Mouse (Mus musculus) kidney, embryonic 14.5 days (tissue): ENCODE results near the gene Tmem208. TPM values are rescaled to one million over a fixed set of nuclear protein-coding genes. Genes with fewer than 3 reads are reported as not detected.
"Not testable (repeated sequence)": the region's sequence is repeated elsewhere in the genome, so short reads cannot be mapped to it uniquely, and the experiment has no call there.

ENCODE experiments used
- ATAC-seq: fragments of 200-750 bp; cut with Nextera tagmentation; 2 replicates; pipeline ENCODE4 v1.8.0; 2017; ENCODE audit warnings: moderate number of reproducible peaks, mild to moderate bottlenecking, moderate TSS enrichment, moderate library complexity; ENCODE audit not compliant: low FRiP score, low TSS enrichment
- H3K27ac ChIP-seq: fragments of 300-500 bp; sonication (generic); 2 replicates; pipeline ENCODE4 v1.5.1; 2014; ENCODE audit warnings: low read depth, mild to moderate bottlenecking, low read length, moderate library complexity, mixed read lengths
- H3K27me3 ChIP-seq: fragments of 300-500 bp; sonication (generic); 2 replicates; pipeline ENCODE4 v1.6.1; 2014; ENCODE audit warnings: mild to moderate bottlenecking, low read length; ENCODE audit not compliant: control insufficient read depth, insufficient read depth
- H3K36me3 ChIP-seq: fragments of 300-500 bp; sonication (generic); 2 replicates; pipeline ENCODE4 v1.6.1; 2014; ENCODE audit warnings: low read length, mixed read lengths; ENCODE audit not compliant: control insufficient read depth, insufficient read depth
- H3K4me1 ChIP-seq: fragments of 300-500 bp; sonication (generic); 2 replicates; pipeline ENCODE4 v1.6.1; 2014; ENCODE audit warnings: low read length, mixed read lengths; ENCODE audit not compliant: control insufficient read depth, insufficient read depth
- H3K4me2 ChIP-seq: fragments of 300-500 bp; sonication (generic); replicated peaks from 2 replicates; pipeline ENCODE4 v1.6.1; 2014; ENCODE audit warnings: low read depth, mild to moderate bottlenecking, low read length
- H3K4me3 ChIP-seq: fragments of 300-500 bp; sonication (generic); 2 replicates; pipeline ENCODE4 v1.5.1; 2014; ENCODE audit warnings: mild to moderate bottlenecking, low read length
- H3K9ac ChIP-seq: fragments of 300-500 bp; sonication (generic); 2 replicates; pipeline ENCODE4 v1.6.1; 2014; ENCODE audit warnings: low read depth, mild to moderate bottlenecking, low read length, moderate library complexity
- H3K9me3 ChIP-seq: fragments of 300-500 bp; sonication (generic); 2 replicates; pipeline ENCODE4 v1.6.1; 2016; ENCODE audit warnings: low read length; ENCODE audit not compliant: control insufficient read depth
- WGBS: fragments of 180-500 bp; shearing (Covaris S2); extraction: QIAGEN DNeasy Blood & Tissue Kit; methylation state at CpG from one replicate; pipeline ENCODE4 v1.1.7; 2014; 5-methylcytosine and 5-hydroxymethylcytosine counted together
- polyA plus RNA-seq: library from polyadenylated mRNA; unstranded; fragments of >200 nt; fragmentation: Nextera tagmentation; extraction: Ambion mirVana; gene quantifications from 2 replicates; pipeline ENCODE4 v1.2.1, GENCODE M21; 2014

Tmem208 gene
- polyA plus RNA-seq, 1 experiment from 2014 or later: 120 TPM

DNA sequence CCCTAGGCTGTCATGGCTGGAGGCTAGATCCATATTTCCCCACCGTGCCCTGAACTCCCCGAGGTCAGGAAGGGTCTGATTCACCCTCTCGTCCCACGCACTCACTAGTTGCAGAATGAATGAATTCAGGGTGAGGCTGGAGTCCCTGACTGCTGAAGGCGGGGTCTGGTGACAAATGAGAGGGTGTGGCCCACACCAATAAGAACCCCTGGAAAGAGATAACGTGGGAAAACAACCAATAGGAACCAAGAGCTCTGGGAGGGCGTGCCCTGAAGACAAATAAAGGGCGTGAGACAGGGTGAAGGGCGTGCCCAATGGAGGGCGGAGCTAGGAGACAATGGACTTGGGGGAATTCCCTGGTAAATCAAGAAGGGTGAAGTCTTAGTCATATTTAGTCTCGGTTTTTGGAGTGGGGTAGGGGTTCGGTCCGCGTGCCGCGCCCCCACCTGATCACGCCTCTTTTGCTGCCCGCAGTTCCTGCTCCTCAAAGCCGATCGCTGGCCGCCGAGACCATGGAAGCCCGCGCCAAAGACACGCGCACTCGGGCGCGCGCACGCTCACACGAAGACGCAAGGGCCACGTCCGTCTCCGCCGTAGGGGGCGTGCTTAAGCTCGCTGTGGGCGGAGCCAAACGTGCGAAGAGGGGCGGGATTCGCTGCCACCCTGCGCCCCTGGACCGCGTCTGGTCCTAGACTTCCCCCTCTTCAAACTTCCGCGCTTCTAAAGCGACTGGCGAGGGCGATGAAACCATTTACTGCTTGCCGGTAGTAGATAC is 37.0 kb upstream of the Tmem208 start:
- H3K27ac ChIP-seq: peak overlapping the region; percentile 76
- under 1% methylated on average over 53 of the region's 53 CpGs for WGBS

DNA sequence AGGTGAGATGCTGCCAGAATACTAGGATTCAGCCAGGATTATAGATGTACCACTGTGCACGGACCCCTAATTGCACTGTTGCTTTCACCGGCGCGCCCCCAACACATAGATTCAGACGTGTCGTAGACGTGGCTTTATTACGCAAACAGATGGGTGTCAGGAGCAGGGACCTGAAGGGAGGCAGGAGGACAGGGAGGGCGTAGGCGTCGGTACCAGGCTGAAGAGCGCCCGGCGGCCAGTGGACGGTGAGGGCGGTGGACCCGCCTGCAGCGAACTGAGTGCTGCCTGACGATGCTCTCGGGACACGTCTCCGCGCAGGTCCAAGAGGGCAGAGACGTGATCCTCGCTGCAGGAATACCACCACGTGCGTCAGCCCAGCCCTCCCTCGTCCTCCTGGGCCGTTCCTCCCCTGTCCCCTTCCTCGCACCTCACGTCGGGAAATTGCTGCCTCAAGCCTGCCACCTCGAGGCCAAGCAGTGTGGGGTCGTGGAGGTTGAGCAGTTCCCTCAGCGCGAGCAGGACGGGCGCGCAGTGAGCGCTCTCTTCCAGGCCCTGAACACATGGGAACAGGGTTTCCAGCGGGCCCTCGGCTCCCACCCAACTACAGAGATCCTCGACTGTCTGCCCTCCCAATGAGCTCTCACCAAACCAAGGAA is 36.2 kb upstream of the Tmem208 start, which contains the start of gene 4931428F04Rik:
4931428F04Rik (minus strand) TSS at position 60 of the 656 bp plus-strand sequence.
- H3K4me2 ChIP-seq: peak within 1 kb of the TSS; percentile 87
- peak; percentile 30 for ATAC-seq
- H3K9me3 ChIP-seq: no peaks in the 10 kb centered on the region
- peaks cover 22% of the 10 kb centered on the region for H3K4me1 ChIP-seq
- peaks cover 9% of the 10 kb centered on the region; the same call in 1 of the 2 replicates for H3K27me3 ChIP-seq
- WGBS: 3% methylated on average over 43 of the region's 43 CpGs
- no peaks in the 10 kb centered on the region; the same call in 1 of the 2 replicates for H3K36me3 ChIP-seq
- H3K27ac ChIP-seq: peak within 1 kb of the TSS; percentile 76
- peak within 1 kb of the TSS; percentile 56 for H3K4me3 ChIP-seq
- H3K9ac ChIP-seq: peak within 1 kb of the TSS; percentile 60

More for the DNA sequence above, 37.0 kb upstream of the Tmem208 start:
- Histone ChIP-seq H3K4me2 (peak overlapping the region; percentile 87), H3K9ac (peak overlapping the region; percentile 60), H3K9me3 (no peaks in the 10 kb centered on the region), H3K4me1 (peaks cover 22% of the 10 kb centered on the region), H3K4me3 (peak overlapping the region; percentile 56), H3K27me3 (peaks cover 9% of the 10 kb centered on the region; the same call in 1 of the 2 replicates), H3K36me3 (no peaks in the 10 kb centered on the region; the same call in 1 of the 2 replicates)
- peak; percentile 93 for ATAC-seq

DNA sequence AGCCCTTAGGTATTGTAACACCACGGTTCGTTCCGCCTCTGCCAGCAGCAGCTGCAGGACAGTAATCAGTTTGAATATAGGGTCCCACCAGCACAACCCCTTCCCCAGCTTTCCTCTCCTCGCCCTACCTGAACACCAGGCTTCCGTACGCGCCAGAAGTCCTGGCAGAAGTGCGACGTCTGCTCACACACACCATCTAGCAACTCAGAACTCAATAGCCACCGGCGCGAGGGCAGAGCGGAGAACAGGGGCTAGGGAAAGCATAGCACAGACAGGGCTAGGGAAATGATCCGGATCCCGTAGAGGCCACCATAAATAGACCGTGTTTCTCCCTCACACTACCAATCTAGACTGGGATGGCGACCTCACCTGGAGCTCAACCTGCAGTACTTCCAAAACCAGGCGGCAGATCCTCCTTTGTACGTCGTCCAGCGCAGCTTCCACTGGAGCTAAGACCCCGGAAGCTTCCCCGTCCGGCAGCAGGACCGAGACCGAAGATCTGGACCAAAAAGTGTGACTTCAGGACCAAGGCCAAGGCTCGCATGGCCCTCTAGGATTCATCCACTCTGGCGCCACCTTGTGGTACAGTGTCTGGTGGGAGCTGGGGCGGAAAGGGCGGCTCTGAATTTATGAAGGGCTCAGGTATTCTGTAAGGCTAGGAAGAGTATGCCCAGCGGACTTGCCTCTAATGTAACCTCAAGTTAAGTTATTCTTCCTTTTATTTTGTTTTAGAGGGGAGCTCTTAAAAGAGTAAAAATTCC is 35.4 kb upstream of the Tmem208 start:
- Histone ChIP-seq H3K4me2 (peak overlapping the region; percentile 87), H3K27ac (no peak overlapping the region), H3K4me3 (peak overlapping the region; percentile 6; the same call in 1 of the 2 replicates), H3K27me3 (peaks cover 9% of the 10 kb centered on the region; the same call in 1 of the 2 replicates), H3K9me3 (no peaks in the 10 kb centered on the region), H3K4me1 (peaks cover 22% of the 10 kb centered on the region), H3K36me3 (no peaks in the 10 kb centered on the region), H3K9ac (no peak overlapping the region)
- ATAC-seq: no peak
- WGBS: 9% methylated on average over 31 of the region's 31 CpGs

DNA sequence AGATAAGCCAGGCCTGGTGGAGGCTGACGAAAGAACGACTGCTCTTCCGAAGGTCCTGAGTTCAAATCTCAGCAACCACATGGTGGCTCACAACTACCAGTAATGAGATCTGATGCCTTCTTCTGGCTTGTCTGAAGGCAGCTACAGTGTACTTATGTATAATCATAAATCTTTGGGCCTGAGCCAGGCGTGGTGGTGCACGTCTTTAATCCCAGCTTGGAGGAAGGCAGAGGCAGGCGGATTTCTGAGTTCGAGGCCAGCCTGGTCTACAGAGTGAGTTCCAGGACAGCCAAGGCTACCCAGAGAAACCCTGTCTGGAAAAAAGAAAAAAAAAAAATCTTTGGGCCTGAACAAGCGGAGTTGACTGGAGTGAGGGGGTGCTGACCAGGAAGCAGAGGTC is 34.8 kb upstream of the Tmem208 start:
- H3K27ac ChIP-seq, H3K4me2 ChIP-seq, ATAC-seq, H3K9me3 ChIP-seq, H3K4me3 ChIP-seq, H3K9ac ChIP-seq, H3K36me3 ChIP-seq, H3K27me3 ChIP-seq: not testable (repeated sequence)
- 83% methylated on average over 8 of the region's 8 CpGs for WGBS
- peaks cover 22% of the 10 kb centered on the region for H3K4me1 ChIP-seq

DNA sequence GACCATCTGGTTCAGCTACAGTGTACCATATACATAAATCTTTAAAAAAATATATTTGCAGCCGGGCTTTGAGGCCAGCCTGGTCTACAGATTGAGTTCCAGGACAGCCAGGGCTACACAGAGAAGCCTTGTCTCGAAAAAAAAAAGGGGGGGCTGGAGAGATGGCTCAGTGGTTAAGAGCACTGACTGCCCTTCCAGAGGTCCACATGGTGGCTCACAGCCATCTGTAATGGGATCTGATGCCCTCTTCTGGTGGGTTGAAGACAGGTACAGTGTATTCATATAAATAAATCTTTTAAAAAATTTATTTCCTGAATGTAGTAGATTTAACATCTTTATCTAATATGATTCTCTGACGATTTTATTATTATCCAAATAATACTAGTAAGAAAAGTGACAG is 34.4 kb upstream of the Tmem208 start:
- not testable (repeated sequence) for H3K27ac ChIP-seq, H3K4me2 ChIP-seq, ATAC-seq

DNA sequence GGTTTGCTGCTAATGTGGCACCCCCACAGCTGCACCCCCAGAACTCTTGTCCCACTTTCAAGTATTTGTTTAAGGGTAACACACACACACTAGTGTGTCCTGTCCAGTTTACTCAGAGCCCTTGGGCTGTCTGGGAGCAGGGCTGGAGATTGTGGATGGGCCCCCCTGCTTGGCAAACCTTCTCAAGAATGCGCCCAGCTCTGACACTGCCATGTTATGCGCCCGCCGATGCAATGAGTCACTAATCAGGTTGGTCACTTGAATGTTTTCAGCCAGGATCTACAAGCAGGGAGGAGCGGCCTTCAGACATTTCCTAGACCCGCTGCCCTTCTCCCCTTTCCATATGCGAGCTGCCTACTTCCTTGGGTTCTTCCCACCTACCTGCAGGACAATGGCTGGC is 33.7 kb upstream of the Tmem208 start:
- no peak for ATAC-seq
- Histone ChIP-seq H3K9me3 (no peaks in the 10 kb centered on the region), H3K27ac (no peak overlapping the region), H3K9ac (no peak overlapping the region), H3K4me2 (no peak overlapping the region), H3K4me3 (no peak overlapping the region), H3K27me3 (peaks cover 9% of the 10 kb centered on the region; the same call in 1 of the 2 replicates), H3K4me1 (peaks cover 25% of the 10 kb centered on the region), H3K36me3 (no peaks in the 10 kb centered on the region)
- 86% methylated on average over 7 of the region's 7 CpGs for WGBS

More for the DNA sequence above, 34.4 kb upstream of the Tmem208 start:
- not testable (repeated sequence) for H3K27me3 ChIP-seq, H3K9ac ChIP-seq, H3K9me3 ChIP-seq, H3K4me3 ChIP-seq, H3K36me3 ChIP-seq
- 70% methylated on average over 3 of the region's 3 CpGs for WGBS
- H3K4me1 ChIP-seq: peaks cover 22% of the 10 kb centered on the region

DNA sequence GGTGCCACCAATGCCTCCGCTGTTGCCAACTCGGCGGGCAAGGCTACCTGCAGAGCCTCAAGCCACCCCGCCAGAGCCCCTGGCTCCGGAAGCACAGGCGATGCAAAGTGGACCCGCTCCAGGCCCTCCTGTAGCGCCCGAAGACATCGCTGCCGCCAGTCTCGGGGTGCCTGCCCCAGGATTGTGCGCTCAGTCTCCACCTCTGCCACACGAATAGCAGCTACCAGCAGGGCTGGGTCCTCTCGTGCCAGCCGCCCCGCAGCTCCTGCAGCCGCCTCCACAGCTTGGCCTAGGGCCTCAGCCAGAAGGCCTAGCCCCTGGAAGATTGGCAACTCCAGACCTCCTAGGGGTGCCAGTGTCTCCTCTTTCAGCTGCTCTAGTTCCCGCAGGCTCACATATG is 32.7 kb upstream of the Tmem208 start:
- no peaks in the 10 kb centered on the region for H3K9me3 ChIP-seq
- no peak overlapping the region for H3K27ac ChIP-seq
- H3K9ac ChIP-seq: no peak overlapping the region
- no peaks in the 10 kb centered on the region for H3K36me3 ChIP-seq
- peaks cover 22% of the 10 kb centered on the region for H3K4me1 ChIP-seq
- 72% methylated on average over 19 of the region's 19 CpGs for WGBS
- no peak overlapping the region for H3K4me3 ChIP-seq
- peaks cover 9% of the 10 kb centered on the region; the same call in 1 of the 2 replicates for H3K27me3 ChIP-seq
- no peak for ATAC-seq
- H3K4me2 ChIP-seq: no peak overlapping the region

DNA sequence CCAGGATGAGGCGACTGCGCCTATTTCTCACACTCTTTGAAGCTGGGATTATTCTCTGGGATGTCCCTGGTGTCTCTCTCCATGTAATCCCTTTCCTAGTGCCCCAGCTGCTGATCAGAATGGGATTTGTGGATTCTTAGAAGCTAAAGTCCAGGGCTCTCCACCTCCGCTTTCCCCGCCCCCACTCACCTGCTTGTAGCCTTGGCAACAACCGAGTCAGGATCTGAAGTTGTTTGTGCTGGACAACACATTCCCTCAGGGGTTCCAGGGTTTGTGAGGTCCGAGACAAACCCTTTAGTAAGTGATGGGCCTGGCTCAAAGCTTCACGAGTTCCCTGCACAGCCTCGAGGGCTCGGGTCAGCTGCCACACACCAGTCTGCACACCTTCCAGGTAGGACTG is 31.4 kb upstream of the Tmem208 start:
- Histone ChIP-seq H3K36me3 (peaks cover 11% of the 10 kb centered on the region), H3K9ac (no peak overlapping the region), H3K27me3 (peaks cover 9% of the 10 kb centered on the region; the same call in 1 of the 2 replicates), H3K4me3 (0 out of 2 replicates have a peak overlapping the region, but pooled peaks have one; percentile 16), H3K4me1 (peaks cover 22% of the 10 kb centered on the region), H3K4me2 (peak overlapping the region; percentile 29; the same call in 1 of the 2 replicates), H3K27ac (no peak overlapping the region), H3K9me3 (no peaks in the 10 kb centered on the region)
- no peak for ATAC-seq
- 72% methylated on average over 9 of the region's 9 CpGs for WGBS
